Mouse (Mus musculus) liver, embryonic 12.5 days (tissue): ENCODE data around the gene Cpne5. TPM values are rescaled to one million over a fixed set of nuclear protein-coding genes. Genes with fewer than 3 reads are reported as not detected.
"Not testable (repeated sequence)": the region's sequence is repeated elsewhere in the genome, so short reads cannot be mapped to it uniquely, and the experiment has no call there.

Experiments used
- ATAC-seq: fragments of 200-750 bp; cut with Nextera tagmentation; 2 replicates; pipeline ENCODE4 v1.8.0; 2017; ENCODE audit warnings: moderate number of reproducible peaks, mild to moderate bottlenecking, moderate library complexity
- H3K27ac ChIP-seq: fragments of 300-500 bp; sonication (generic); 2 replicates; pipeline ENCODE4 v1.5.1; 2016; ENCODE audit warnings: mild to moderate bottlenecking
- H3K27me3 ChIP-seq: fragments of 300-500 bp; sonication (generic); replicated peaks from 2 replicates; pipeline ENCODE4 v1.6.1; 2016; ENCODE audit warnings: mild to moderate bottlenecking, moderate library complexity
- H3K36me3 ChIP-seq: fragments of 300-500 bp; sonication (generic); 2 replicates; pipeline ENCODE4 v1.6.1; 2016; ENCODE audit warnings: mild to moderate bottlenecking, moderate library complexity
- H3K4me1 ChIP-seq: fragments of 300-500 bp; sonication (generic); 2 replicates; pipeline ENCODE4 v1.6.1; 2016
- H3K4me2 ChIP-seq: fragments of 300-500 bp; sonication (generic); 2 replicates; pipeline ENCODE4 v1.6.1; 2016; ENCODE audit warnings: mild to moderate bottlenecking, moderate library complexity
- H3K4me3 ChIP-seq: fragments of 300-500 bp; sonication (generic); 2 replicates; pipeline ENCODE4 v1.5.1; 2016; ENCODE audit warnings: mild to moderate bottlenecking, moderate library complexity
- H3K9ac ChIP-seq: fragments of 300-500 bp; sonication (generic); 2 replicates; pipeline ENCODE4 v1.6.1; 2016; ENCODE audit warnings: mild to moderate bottlenecking, moderate library complexity
- H3K9me3 ChIP-seq: fragments of 300-500 bp; sonication (generic); replicated peaks from 2 replicates; pipeline ENCODE4 v1.6.1; 2016; ENCODE audit warnings: mild to moderate bottlenecking, moderate library complexity
- WGBS: fragments of 180-500 bp; shearing (Covaris S2); methylation state at CpG from one replicate; pipeline ENCODE4 v1.1.7; 2016; ENCODE audit not compliant: insufficient replicate concordance; 5-methylcytosine and 5-hydroxymethylcytosine counted together
- polyA plus RNA-seq: library from polyadenylated mRNA; unstranded; fragments of >200 nt; fragmentation: Nextera tagmentation; extraction: Ambion mirVana; gene quantifications from 2 replicates; pipeline ENCODE4 v1.2.1, GENCODE M21; 2016

Cpne5 gene
- polyA plus RNA-seq, 1 experiment from 2014 or later: 0.18 TPM

- not testable (repeated sequence) for H3K27ac ChIP-seq, H3K4me2 ChIP-seq, H3K4me3 ChIP-seq, H3K27me3 ChIP-seq, H3K9ac ChIP-seq, H3K9me3 ChIP-seq, ATAC-seq
- WGBS: 88% methylated on average over 6 of the region's 6 CpGs
- peaks cover 100% of the 10 kb centered on the region for H3K36me3 ChIP-seq
- peaks cover 36% of the 10 kb centered on the region for H3K4me1 ChIP-seq
Measured at GRCm38 (mm10) chr17:29254784-29255183, 16.8 kb upstream of the Cpne5 start.

GRCm38 (mm10) chr17:29253684-29254083, 15.7 kb upstream of the Cpne5 start:
- WGBS: 76% methylated on average over 9 of the region's 9 CpGs
- H3K4me2 ChIP-seq: no peak overlapping the region
- no peaks in the 10 kb centered on the region for H3K9me3 ChIP-seq
- H3K27me3 ChIP-seq: no peaks in the 10 kb centered on the region
- ATAC-seq: no peak
- peaks cover 98% of the 10 kb centered on the region for H3K36me3 ChIP-seq
- H3K4me3 ChIP-seq: no peak overlapping the region
- H3K4me1 ChIP-seq: peaks cover 25% of the 10 kb centered on the region
- H3K9ac ChIP-seq: no peak overlapping the region
- H3K27ac ChIP-seq: no peak overlapping the region

- Histone ChIP-seq H3K27ac (no peak overlapping the region), H3K36me3 (peaks cover 98% of the 10 kb centered on the region)
- 52% methylated on average over 2 of the region's 2 CpGs for WGBS
Measured at GRCm38 (mm10) chr17:29253236-29253635, 15.3 kb upstream of the Cpne5 start.

GRCm38 (mm10) chr17:29251608-29252390, 13.8 kb upstream of the Cpne5 start:
- Histone ChIP-seq H3K9ac (no peak overlapping the region), H3K27me3 (no peaks in the 10 kb centered on the region), H3K4me3 (no peak overlapping the region), H3K4me2 (no peak overlapping the region), H3K36me3 (peaks cover 86% of the 10 kb centered on the region), H3K4me1 (peaks cover 6% of the 10 kb centered on the region; the same call in 1 of the 2 replicates), H3K9me3 (no peaks in the 10 kb centered on the region), H3K27ac (no peak overlapping the region)
- ATAC-seq: no peak
- WGBS: 81% methylated on average over 15 of the region's 15 CpGs

More at GRCm38 (mm10) chr17:29253236-29253635, 15.3 kb upstream of the Cpne5 start:
- H3K4me2 ChIP-seq: no peak overlapping the region
- no peak overlapping the region for H3K9ac ChIP-seq
- ATAC-seq: no peak
- H3K27me3 ChIP-seq: no peaks in the 10 kb centered on the region
- no peak overlapping the region for H3K4me3 ChIP-seq
- peaks cover 21% of the 10 kb centered on the region for H3K4me1 ChIP-seq
- H3K9me3 ChIP-seq: no peaks in the 10 kb centered on the region

GRCm38 (mm10) chr17:29251006-29251405, 13.0 kb upstream of the Cpne5 start:
- H3K9me3 ChIP-seq, H3K27me3 ChIP-seq, H3K9ac ChIP-seq, H3K4me3 ChIP-seq, H3K27ac ChIP-seq, ATAC-seq, H3K4me2 ChIP-seq, H3K4me1 ChIP-seq: not testable (repeated sequence)
- H3K36me3 ChIP-seq: peaks cover 78% of the 10 kb centered on the region
- WGBS: 85% methylated on average over 14 of the region's 14 CpGs

GRCm38 (mm10) chr17:29249512-29249911, 11.5 kb upstream of the Cpne5 start:
- H3K27me3 ChIP-seq: 0 out of 2 replicates have a peak, but pooled peaks cover 7% of the 10 kb centered on the region
- WGBS: 71% methylated on average over 9 of the region's 9 CpGs
- H3K27ac ChIP-seq: no peak overlapping the region
- H3K36me3 ChIP-seq: peaks cover 63% of the 10 kb centered on the region
- H3K4me3 ChIP-seq: no peak overlapping the region
- H3K4me2 ChIP-seq: no peak overlapping the region
- no peaks in the 10 kb centered on the region for H3K9me3 ChIP-seq
- H3K9ac ChIP-seq: no peak overlapping the region
- 0 out of 2 replicates have a peak, but pooled peaks cover 4% of the 10 kb centered on the region for H3K4me1 ChIP-seq
- no peak for ATAC-seq

- H3K27me3 ChIP-seq: peaks cover 19% of the 10 kb centered on the region
- no peak overlapping the region for H3K4me2 ChIP-seq
- H3K9ac ChIP-seq: no peak overlapping the region
- ATAC-seq: no peak
- H3K4me3 ChIP-seq: no peak overlapping the region
- 82% methylated on average over 13 of the region's 13 CpGs for WGBS
- H3K4me1 ChIP-seq: 0 out of 2 replicates have a peak, but pooled peaks cover 4% of the 10 kb centered on the region
- peaks cover 47% of the 10 kb centered on the region for H3K36me3 ChIP-seq
- no peaks in the 10 kb centered on the region for H3K9me3 ChIP-seq
- no peak overlapping the region for H3K27ac ChIP-seq
Measured at GRCm38 (mm10) chr17:29247881-29248280, 9.9 kb upstream of the Cpne5 start.

GRCm38 (mm10) chr17:29246602-29247001, 8.6 kb upstream of the Cpne5 start:
- Histone ChIP-seq H3K36me3 (peaks cover 34% of the 10 kb centered on the region), H3K9ac (no peak overlapping the region), H3K4me1 (0 out of 2 replicates have a peak, but pooled peaks cover 4% of the 10 kb centered on the region), H3K9me3 (no peaks in the 10 kb centered on the region), H3K4me3 (no peak overlapping the region), H3K27me3 (peaks cover 32% of the 10 kb centered on the region), H3K27ac (no peak overlapping the region), H3K4me2 (no peak overlapping the region)
- 33% methylated on average over 5 of the region's 5 CpGs for WGBS
- ATAC-seq: no peak

GRCm38 (mm10) chr17:29245725-29246124, 7.8 kb upstream of the Cpne5 start:
- ATAC-seq: no peak
- Histone ChIP-seq H3K27ac (no peak overlapping the region), H3K36me3 (peaks cover 25% of the 10 kb centered on the region), H3K4me2 (no peak overlapping the region), H3K4me3 (no peak overlapping the region), H3K9ac (no peak overlapping the region), H3K4me1 (0 out of 2 replicates have a peak, but pooled peaks cover 4% of the 10 kb centered on the region), H3K9me3 (no peaks in the 10 kb centered on the region), H3K27me3 (peaks cover 35% of the 10 kb centered on the region)
- 28% methylated on average over 7 of the region's 7 CpGs for WGBS

GRCm38 (mm10) chr17:29244912-29245311, 6.9 kb upstream of the Cpne5 start:
- Histone ChIP-seq H3K27me3 (peaks cover 42% of the 10 kb centered on the region), H3K27ac (no peak overlapping the region), H3K9ac (no peak overlapping the region), H3K4me2 (no peak overlapping the region), H3K9me3 (no peaks in the 10 kb centered on the region), H3K36me3 (peaks cover 17% of the 10 kb centered on the region), H3K4me3 (no peak overlapping the region), H3K4me1 (0 out of 2 replicates have a peak, but pooled peaks cover 4% of the 10 kb centered on the region)
- 47% methylated on average over 12 of the region's 12 CpGs for WGBS
- no peak for ATAC-seq

- 5% methylated on average over 23 of the region's 23 CpGs for WGBS
- H3K27ac ChIP-seq: no peak overlapping the region
Measured at GRCm38 (mm10) chr17:29238421-29238945, 516 bp upstream of the Cpne5 start.

GRCm38 (mm10) chr17:29237267-29237771, 648 bp downstream of the Cpne5 start:
- Histone ChIP-seq H3K27ac (no peak overlapping the region), H3K4me3 (peak overlapping the region; percentile 53), H3K27me3 (peaks cover 93% of the 10 kb centered on the region), H3K36me3 (no peaks in the 10 kb centered on the region), H3K4me1 (peaks cover 13% of the 10 kb centered on the region; the same call in 1 of the 2 replicates), H3K9ac (0 out of 2 replicates have a peak overlapping the region, but pooled peaks have one; percentile 45), H3K4me2 (peak overlapping the region; percentile 70), H3K9me3 (no peaks in the 10 kb centered on the region)
- 1% methylated on average over 32 of the region's 32 CpGs for WGBS
- no peak for ATAC-seq

More at GRCm38 (mm10) chr17:29238421-29238945, 516 bp upstream of the Cpne5 start:
- Histone ChIP-seq H3K36me3 (no peaks in the 10 kb centered on the region), H3K9me3 (no peaks in the 10 kb centered on the region), H3K4me3 (peak overlapping the region; percentile 53), H3K4me2 (peak overlapping the region; percentile 70), H3K27me3 (peaks cover 93% of the 10 kb centered on the region), H3K9ac (0 out of 2 replicates have a peak overlapping the region, but pooled peaks have one; percentile 45), H3K4me1 (peaks cover 13% of the 10 kb centered on the region; the same call in 1 of the 2 replicates)
- ATAC-seq: no peak
